ENCODE assay signal across 8 mouse cellular contexts in the genomic region with DNA sequence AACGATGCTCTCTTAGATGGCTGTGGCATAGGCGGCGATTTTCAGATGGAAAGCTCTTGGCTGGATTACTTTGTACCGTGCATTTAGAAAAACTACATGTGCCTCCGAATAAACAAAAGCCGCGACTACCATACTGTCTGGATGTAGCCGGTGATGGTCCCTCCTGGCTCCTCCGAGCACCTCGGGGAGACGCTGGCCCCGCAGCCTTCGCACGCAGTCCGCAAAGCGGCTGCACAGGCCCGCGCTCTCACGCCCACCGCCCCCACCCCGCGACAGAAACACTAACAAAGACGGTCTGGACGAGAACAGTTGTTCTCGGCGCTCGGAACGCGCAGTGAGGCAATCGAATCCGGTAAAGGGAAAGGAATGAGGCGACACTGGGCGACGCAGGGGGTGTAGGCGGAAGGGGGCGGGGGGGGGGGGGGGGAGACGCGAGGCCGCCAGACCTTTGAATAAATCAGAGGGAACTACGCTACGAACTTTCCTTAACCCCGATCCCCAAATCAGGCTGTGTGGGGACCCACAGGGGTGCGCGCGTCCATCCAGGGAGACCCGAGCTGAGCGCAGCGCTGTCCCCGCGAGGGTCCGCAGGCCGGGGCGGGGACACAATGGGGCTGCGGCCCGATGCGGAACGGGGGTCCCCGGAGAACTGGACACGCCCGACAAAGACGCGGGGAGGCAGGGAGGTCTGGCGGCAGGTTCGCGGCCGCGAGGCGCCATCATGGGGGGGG. TPM values are rescaled to one million over a fixed set of nuclear protein-coding genes. Genes with fewer than 3 reads are reported as not detected.
DNase-seq lines count a peak whose midpoint lies in the region; ATAC-seq and TF ChIP-seq lines count a peak whose summit lies in the region.

No protein-coding gene starts in this region.

- peak; percentile 33 to 36 for DNase-seq in B cell, adult 2 months
- peak; percentile 67 for DNase-seq in MN1 (ENCODE audit: low spot score)
- DNase-seq in embryo, embryonic 10.5 days (ENCODE audit: low spot score): peak; percentile 68
- DNase-seq in layer of hippocampus, adult 2 months (ENCODE audit: low spot score in 2 of 2): peak in 1 of 2 experiments; percentile 9
- peak; percentile 68 for DNase-seq in lung, postnatal 36 days
- peak; percentile 59 to 69 for DNase-seq in right cerebral cortex, postnatal 10 days (ENCODE audit: low spot score in 2 of 2)
- DNase-seq in c-Kit-positive CD71-positive TER-119-positive erythroid progenitor cells, embryonic 14.5 days (ENCODE audit: low spot score): no peak

- H3K9ac ChIP-seq in heart, embryonic 14.5 days (ENCODE audit: low read length): peak overlapping the region; percentile 98

- no peaks in the 10 kb centered on the region for H3K9me3 ChIP-seq in heart, embryonic 14.5 days (ENCODE audit: control insufficient read depth, low read length)

- no peaks in the 10 kb centered on the region for H3K36me3 ChIP-seq in heart, embryonic 14.5 days (ENCODE audit: control insufficient read depth, insufficient read depth, low read length)

- no peaks in the 10 kb centered on the region for H3K27me3 ChIP-seq in heart, embryonic 14.5 days (ENCODE audit: control insufficient read depth, insufficient read depth, low read length)

- H3K4me1 ChIP-seq in heart, embryonic 14.5 days (ENCODE audit: control insufficient read depth in 2 of 2, insufficient read depth in 2 of 2, low read length in 2 of 2): peaks cover 13% of the 10 kb centered on the region in 2 experiments

- peak overlapping the region; percentile 73 for H3K4me2 ChIP-seq in heart, embryonic 14.5 days (ENCODE audit: low read length)

- peak overlapping the region; percentile 92 to 93 for H3K4me3 ChIP-seq in heart, embryonic 14.5 days (ENCODE audit: control insufficient read depth in 1 of 2, insufficient read depth in 1 of 2, low read depth in 1 of 2, low read length in 2 of 2)
- peak overlapping the region; percentile 86 for H3K4me3 ChIP-seq in layer of hippocampus, adult 2 months

- peak overlapping the region; percentile 80 to 95 for H3K27ac ChIP-seq in heart, embryonic 14.5 days (replicated peaks in 1 of 2; ENCODE audit: control insufficient read depth in 1 of 2, insufficient read depth in 1 of 2, low read depth in 2 of 2, low read length in 2 of 2)
- H3K27ac ChIP-seq in layer of hippocampus, adult 2 months: peak overlapping the region; percentile 93

- no peak for TF ChIP-seq CTCF in layer of hippocampus, adult 2 months (conservative IDR thresholded peaks at IDR 0.05)

- under 1% methylated on average over 55 of the region's 68 CpGs for WGBS in heart, embryonic 14.5 days

- peak; percentile 31; the same call in 1 of the 2 replicates for ATAC-seq in heart, embryonic 14.5 days (ENCODE audit: insufficient number of reproducible peaks, insufficient read depth, low FRiP score, low read depth)

RNA-seq across cellular contexts. Expression of gene Smad1, which starts 0.9 kb away (rescaled TPM):
- polyA plus RNA-seq in heart, embryonic 14.5 days (2014; fragmentation: Nextera tagmentation; extraction: Ambion mirVana): 26.1 and 27.2 TPM in 2 replicates
- total RNA-seq in layer of hippocampus, adult 2 months (2021): 10 to 100 TPM; 23.9 to 24.5 TPM
